Mouse (Mus musculus) bone marrow macrophage, adult 2 months (primary cell): ENCODE measurements around the gene Prkcsh. TPM values are rescaled to one million over a fixed set of nuclear protein-coding genes. Genes with fewer than 3 reads are reported as not detected.

Source experiments
- H3K27ac ChIP-seq: 2 replicates; pipeline ENCODE4 v1.5.1; 2012; ENCODE audit warnings: low read depth, low read length; ENCODE audit not compliant: insufficient read depth
- H3K4me1 ChIP-seq: 2 replicates; pipeline ENCODE4 v1.6.1; 2012; ENCODE audit warnings: low read length; ENCODE audit not compliant: control insufficient read depth, insufficient read depth
- H3K4me3 ChIP-seq: 2 replicates; pipeline ENCODE4 v1.5.1; 2012; ENCODE audit warnings: mild to moderate bottlenecking, low read length, moderate library complexity; ENCODE audit not compliant: insufficient read depth
- CTCF ChIP-seq: IDR thresholded peaks from 2 replicates; pipeline ENCODE4 v1.5.1; 2012; ENCODE audit warnings: low read depth, mild to moderate bottlenecking, low read length, moderate library complexity
- POLR2A ChIP-seq: IDR thresholded peaks from 2 replicates; pipeline ENCODE4 v1.6.1; 2012; ENCODE audit warnings: mild to moderate bottlenecking, low read depth, low read length, borderline replicate concordance
- polyA plus RNA-seq: library from polyadenylated mRNA; stranded (reverse); fragments of >200 nt; gene quantifications from 2 replicates; pipeline ENCODE4 v1.2.4, GENCODE M21; 2012; ENCODE audit not compliant: missing spikeins, insufficient read depth, insufficient read length

The Prkcsh gene
- polyA plus RNA-seq, 1 experiment, result 65.9 TPM

- no peak for TF ChIP-seq POLR2A
- TF ChIP-seq CTCF, result no peak
- no peaks in the 10 kb centered on the region for H3K4me1 ChIP-seq
- H3K4me3 ChIP-seq, result no peak overlapping the region
- no peak overlapping the region for H3K27ac ChIP-seq
These were observed 24.0 kb upstream of the Prkcsh start for GRCm38 (mm10) chr9:21978398-21979128.

DNA sequence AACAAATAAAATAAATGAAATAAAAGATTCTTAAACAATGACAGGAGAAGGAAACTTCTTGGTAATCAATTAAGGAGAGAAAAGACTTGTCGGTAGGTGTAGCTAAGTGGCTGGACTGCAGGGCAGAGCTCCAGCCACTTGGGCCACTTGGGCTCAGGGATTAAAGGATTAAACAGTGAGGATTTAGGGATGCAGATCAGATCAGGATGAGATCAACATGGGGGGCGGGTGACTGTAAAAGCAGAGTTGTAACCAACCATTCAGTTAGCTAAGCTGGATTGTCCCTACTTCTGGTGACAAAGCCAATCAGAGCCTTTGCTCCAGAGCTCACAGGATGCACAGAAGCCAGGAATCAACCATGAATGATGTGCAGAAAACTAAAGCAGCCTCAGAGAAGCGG, 18.7 kb upstream of the Prkcsh start:
- no peak overlapping the region for H3K4me3 ChIP-seq
- TF ChIP-seq POLR2A, result no peak
- TF ChIP-seq CTCF, result no peak
- H3K4me1 ChIP-seq, result no peaks in the 10 kb centered on the region
- no peak overlapping the region for H3K27ac ChIP-seq

DNA sequence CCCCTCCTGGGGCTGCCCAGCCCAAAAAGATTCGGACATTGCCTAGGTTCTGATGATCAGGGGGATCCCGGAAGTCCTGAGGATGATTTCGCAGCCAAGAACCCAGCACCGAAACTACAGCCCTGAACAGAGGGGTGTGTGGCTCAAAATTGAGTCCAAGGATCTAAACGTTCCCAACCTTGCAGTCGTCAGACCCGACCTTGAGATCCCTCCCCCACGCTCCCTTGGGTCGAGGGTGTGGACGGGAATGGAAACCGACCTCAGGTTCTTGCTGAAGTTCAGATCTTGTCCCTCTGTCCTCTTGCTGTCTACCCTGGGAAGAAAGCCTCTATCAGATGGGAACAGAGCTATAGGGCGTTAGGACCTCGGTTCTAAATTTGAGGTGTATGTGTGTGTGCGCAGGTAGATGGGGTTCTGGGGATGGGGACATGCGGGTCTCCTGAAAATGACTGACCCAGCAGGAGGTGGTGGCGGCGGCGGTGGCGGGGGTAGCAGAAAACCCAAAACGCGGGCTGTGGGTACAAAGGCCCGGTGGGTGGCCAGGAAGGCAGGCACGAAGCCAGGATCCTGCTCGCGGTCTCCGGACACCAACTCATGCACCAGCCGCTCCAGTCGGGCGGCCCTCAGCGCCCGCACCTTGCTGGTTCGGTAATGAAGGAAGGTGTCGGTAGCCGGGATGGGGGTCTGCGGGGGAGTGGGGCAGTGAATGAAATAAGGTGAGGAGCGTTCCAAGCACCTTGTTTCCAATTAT, 14.8 kb upstream of the Prkcsh start:
- H3K27ac ChIP-seq, result no peak overlapping the region
- no peak overlapping the region for H3K4me3 ChIP-seq
- H3K4me1 ChIP-seq, result 0 out of 2 replicates have a peak, but pooled peaks cover 2% of the 10 kb centered on the region
- TF ChIP-seq POLR2A (no peak), CTCF (no peak)

GRCm38 (mm10) chr9:21988421-21989101, 14.0 kb upstream of the Prkcsh start:
- TF ChIP-seq POLR2A (no peak), CTCF (no peak)
- H3K4me1 ChIP-seq, result 0 out of 2 replicates have a peak, but pooled peaks cover 2% of the 10 kb centered on the region
- H3K27ac ChIP-seq, result no peak overlapping the region
- peak overlapping the region; percentile 62 for H3K4me3 ChIP-seq

DNA sequence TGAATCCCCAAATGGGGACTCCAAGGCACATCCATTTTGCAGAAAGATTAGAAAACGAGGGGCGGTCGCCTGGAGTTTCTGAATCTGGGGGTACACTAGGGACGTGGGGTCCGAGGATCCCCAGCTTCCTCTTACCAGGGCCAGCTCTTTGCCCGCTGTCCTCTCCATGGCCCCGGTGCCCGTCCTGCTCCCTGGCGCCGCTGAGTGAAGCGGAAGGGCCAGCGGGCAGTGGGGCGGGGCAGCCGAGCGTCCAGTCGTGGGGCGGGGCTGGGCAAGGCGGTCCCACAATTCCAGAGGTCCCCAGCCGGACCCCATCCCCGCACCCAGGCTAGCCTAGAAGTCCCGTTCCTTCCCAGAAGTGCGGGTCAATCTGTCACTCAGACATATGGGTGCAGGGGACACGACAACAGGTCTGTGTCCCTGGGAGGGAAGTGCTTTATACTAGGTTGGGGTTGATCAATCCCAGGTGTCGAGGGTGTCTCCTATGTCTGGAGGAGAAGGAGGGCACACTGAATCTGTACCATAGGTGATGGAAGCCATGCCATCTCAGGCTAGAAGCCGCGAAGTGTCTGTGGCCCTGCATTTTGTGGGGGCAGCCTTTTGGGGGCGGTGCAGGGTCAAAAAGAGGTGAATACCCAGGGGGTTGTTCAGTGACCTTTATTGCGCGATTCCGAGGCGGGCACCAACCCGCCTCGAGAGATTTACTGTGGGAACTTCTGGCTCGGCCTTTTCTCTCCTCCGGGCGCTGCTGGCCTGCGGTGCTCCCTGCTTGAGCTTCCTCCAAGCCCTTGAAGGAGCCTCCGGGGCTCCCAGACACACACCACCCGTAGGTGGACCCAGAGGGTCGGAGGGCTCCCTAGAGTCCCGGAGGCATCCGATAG, 13.1 kb upstream of the Prkcsh start, which contains the start of gene Rgl3:
Gene Rgl3, minus strand, starts transcription at position 217 of the 881 bp plus-strand sequence.
- H3K27ac ChIP-seq, result no peak within 1 kb of the TSS
- TF ChIP-seq POLR2A (no peak), CTCF (no peak)
- H3K4me1 ChIP-seq, result 0 out of 2 replicates have a peak, but pooled peaks cover 2% of the 10 kb centered on the region
- peak within 1 kb of the TSS; percentile 62 for H3K4me3 ChIP-seq

DNA sequence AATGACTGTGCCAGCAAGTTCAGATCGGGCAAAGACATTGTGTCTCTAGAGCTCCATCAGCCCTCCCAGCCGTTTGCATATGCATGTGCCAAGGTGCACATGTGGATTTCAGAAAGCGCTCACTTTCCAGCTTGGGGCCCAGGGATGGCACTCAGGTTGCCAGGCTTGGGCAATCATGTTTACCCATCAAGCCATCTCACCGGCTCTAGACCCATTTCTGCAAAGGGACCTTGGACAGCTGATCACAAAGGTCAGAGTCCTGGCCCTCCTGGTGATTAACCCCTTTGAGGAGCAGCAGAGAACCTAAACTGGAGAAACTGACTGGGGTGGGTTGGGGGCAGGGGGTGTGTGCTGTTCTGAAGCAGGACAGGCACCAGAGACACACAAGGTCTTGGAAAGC, 10.4 kb upstream of the Prkcsh start:
- TF ChIP-seq POLR2A (no peak), CTCF (no peak)
- no peak overlapping the region for H3K4me3 ChIP-seq
- 0 out of 2 replicates have a peak, but pooled peaks cover 2% of the 10 kb centered on the region for H3K4me1 ChIP-seq
- H3K27ac ChIP-seq, result no peak overlapping the region

GRCm38 (mm10) chr9:21996178-21996867, 6.3 kb upstream of the Prkcsh start:
- no peaks in the 10 kb centered on the region for H3K4me1 ChIP-seq
- TF ChIP-seq CTCF, result no peak
- no peak for TF ChIP-seq POLR2A
- no peak overlapping the region for H3K4me3 ChIP-seq

GRCm38 (mm10) chr9:22000296-22000695, 2.3 kb upstream of the Prkcsh start:
- Histone ChIP-seq H3K27ac (no peak overlapping the region), H3K4me3 (no peak overlapping the region), H3K4me1 (peaks cover 12% of the 10 kb centered on the region)
- TF ChIP-seq POLR2A (no peak), CTCF (no peak)

More at GRCm38 (mm10) chr9:21996178-21996867, 6.3 kb upstream of the Prkcsh start:
- H3K27ac ChIP-seq, result no peak overlapping the region

DNA sequence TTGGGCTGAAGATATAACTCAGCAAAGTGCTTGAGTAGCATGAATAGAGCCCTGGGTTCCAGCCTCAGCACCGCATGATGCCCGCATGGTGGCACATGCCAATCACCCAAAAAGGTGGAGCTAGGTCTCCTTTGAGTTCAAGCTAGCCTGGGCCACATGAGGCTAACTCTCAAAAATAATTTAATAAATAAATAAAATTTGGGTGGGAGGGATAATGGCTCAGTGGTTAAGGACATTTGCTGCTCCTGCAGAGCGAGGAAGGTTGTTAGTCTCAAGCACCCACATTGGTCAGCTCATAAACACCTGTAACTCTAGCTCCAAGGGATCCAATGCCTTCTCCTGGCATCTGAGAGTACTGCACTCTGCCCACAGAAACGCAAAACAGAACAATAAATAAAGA, 973 bp upstream of the Prkcsh start:
- TF ChIP-seq POLR2A (no peak), CTCF (no peak)
- H3K4me1 ChIP-seq, result peaks cover 12% of the 10 kb centered on the region
- no peak overlapping the region for H3K27ac ChIP-seq
- H3K4me3 ChIP-seq, result no peak overlapping the region
